16 mouse cellular contexts compared by ENCODE assay signal in genomic region chr6:43914741-43915140, GRCm38 (mm10).
"Had no signal": no experiment of that assay in that cellular context is flagged by ENCODE, and none has a peak within 500 bp of the region (broad histone marks: within the 10 kb centered on the region; RNA-seq: fewer than 3 reads in every experiment).

No protein-coding gene starts in this region.

- H3K9me3 ChIP-seq: neural tube, embryonic 12.5 days; neural tube, embryonic 13.5 days; neural tube, embryonic 15.5 days; stomach, embryonic 15.5 days had no signal

- DNase-seq: retina, postnatal 1 day; right cerebral cortex, adult 18-20 months; right cerebral cortex, postnatal 14 days; right cerebral cortex, postnatal 25 days; right cerebral cortex, postnatal 4 days; spleen, adult 18-20 months; thymus, adult 18-20 months; thymus, adult 2 months; thymus, postnatal 14 days; thymus, postnatal 25 days; thymus, postnatal 36 days; thymus, postnatal 4 days had no signal

- H3K36me3 ChIP-seq: neural tube, embryonic 12.5 days; neural tube, embryonic 13.5 days; neural tube, embryonic 15.5 days; stomach, embryonic 15.5 days had no signal

- H3K4me3 ChIP-seq: neural tube, embryonic 12.5 days; neural tube, embryonic 13.5 days; neural tube, embryonic 15.5 days; stomach, embryonic 15.5 days had no signal

- H3K4me1 ChIP-seq: neural tube, embryonic 12.5 days; neural tube, embryonic 13.5 days; neural tube, embryonic 15.5 days; stomach, embryonic 15.5 days had no signal

- H3K27me3 ChIP-seq: neural tube, embryonic 12.5 days; neural tube, embryonic 13.5 days; neural tube, embryonic 15.5 days; stomach, embryonic 15.5 days had no signal

- H3K9ac ChIP-seq: neural tube, embryonic 12.5 days; neural tube, embryonic 13.5 days; neural tube, embryonic 15.5 days; stomach, embryonic 15.5 days had no signal

- H3K4me2 ChIP-seq: neural tube, embryonic 12.5 days; neural tube, embryonic 13.5 days; neural tube, embryonic 15.5 days; stomach, embryonic 15.5 days had no signal

- H3K27ac ChIP-seq: neural tube, embryonic 12.5 days; neural tube, embryonic 13.5 days; neural tube, embryonic 15.5 days; stomach, embryonic 15.5 days had no signal
